Mouse (Mus musculus): ENCODE results near the gene Ccdc186.

DNA sequence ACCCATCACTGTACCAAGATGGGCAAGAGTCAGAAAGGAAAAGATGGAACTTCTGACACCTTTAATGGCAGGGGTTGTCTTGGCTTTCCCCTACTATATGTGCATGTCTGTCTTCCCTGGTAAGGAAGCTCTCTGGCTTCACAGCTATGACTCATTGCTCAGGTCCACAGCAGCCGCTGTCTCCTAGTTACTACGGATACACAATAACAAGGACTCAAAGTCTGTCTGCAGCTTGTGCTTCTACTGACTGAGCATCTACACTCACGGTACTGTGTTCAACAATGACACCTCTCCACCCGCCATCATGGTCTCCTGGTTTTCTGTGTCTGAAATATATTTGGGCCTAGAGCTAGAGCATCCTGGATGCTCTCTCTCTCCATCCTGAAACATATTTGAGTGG, 62.2 kb downstream of the Ccdc186 start:
- TF ChIP-seq POLR2A (IDR thresholded peaks at IDR 0.05; ENCODE audit: borderline replicate concordance, extremely low read depth, insufficient read depth, insufficient read length, poor library complexity, severe bottlenecking), result no peak
- no peak for TF ChIP-seq CTCF (IDR thresholded peaks at IDR 0.05; ENCODE audit: borderline replicate concordance, extremely low read depth, insufficient read depth, insufficient read length)
